Mouse (Mus musculus) liver, embryonic 14.5 days (tissue): ENCODE measurements around the gene Metap1d. TPM values are rescaled to one million over a fixed set of nuclear protein-coding genes. Genes with fewer than 3 reads are reported as not detected.

Experiments
- ATAC-seq: fragments of 200-750 bp; cut with Nextera tagmentation; 2 replicates; pipeline ENCODE4 v1.8.0; 2017; ENCODE audit warnings: moderate number of reproducible peaks, mild to moderate bottlenecking, moderate library complexity; ENCODE audit not compliant: insufficient read depth
- DNase-seq, 3 experiments: peaks; one replicate each; pipeline ENCODE4 v3.0.0-alpha.2; 2012 to 2013; ENCODE audit warnings: low read depth in 3 of 3, low spot score in 3 of 3
- H3K27ac ChIP-seq: fragments of 300-500 bp; sonication (generic); 2 replicates; pipeline ENCODE4 v1.5.1; 2014; ENCODE audit warnings: moderate library complexity, mild to moderate bottlenecking, control low read depth, inconsistent platforms
- H3K27me3 ChIP-seq: fragments of 300-500 bp; sonication (generic); 2 replicates; pipeline ENCODE4 v1.6.1; 2014; ENCODE audit warnings: mild to moderate bottlenecking, low read length, moderate library complexity; ENCODE audit not compliant: control insufficient read depth, insufficient read depth
- H3K36me3 ChIP-seq: fragments of 300-500 bp; sonication (generic); replicated peaks from 2 replicates; pipeline ENCODE4 v1.6.1; 2014; ENCODE audit warnings: low read depth; ENCODE audit not compliant: control insufficient read depth, insufficient read depth
- H3K4me1 ChIP-seq, 2 experiments: fragments of 200-500 bp in 1 of 2; fragments of 300-500 bp in 1 of 2; sonication (generic) in 1 of 2; replicated peaks; 2 replicates each; pipeline ENCODE4 v1.6.1; 2012 to 2014; ENCODE audit warnings: antibody characterized with exemption in 1 of 2, inconsistent platforms in 1 of 2, low read length in 1 of 2; ENCODE audit not compliant: control insufficient read depth in 2 of 2, insufficient read depth in 2 of 2
- H3K4me2 ChIP-seq: fragments of 300-500 bp; sonication (generic); 2 replicates; pipeline ENCODE4 v1.6.1; 2014; ENCODE audit warnings: low read depth, mild to moderate bottlenecking, control low read depth, moderate library complexity
- H3K4me3 ChIP-seq, 2 experiments: fragments of 200-500 bp in 1 of 2; fragments of 300-500 bp in 1 of 2; sonication (generic) in 1 of 2; 2 replicates each; pipeline ENCODE4 v1.5.1; 2012 to 2014; ENCODE audit warnings: low read depth in 2 of 2, low read length in 2 of 2, mild to moderate bottlenecking in 2 of 2, control low read depth in 1 of 2, inconsistent platforms in 1 of 2, moderate library complexity in 1 of 2; ENCODE audit not compliant: insufficient read depth in 1 of 2
- H3K9ac ChIP-seq: fragments of 300-500 bp; sonication (generic); replicated peaks from 2 replicates; pipeline ENCODE4 v1.6.1; 2014; ENCODE audit warnings: mild to moderate bottlenecking, control low read depth, moderate library complexity
- H3K9me3 ChIP-seq: fragments of 300-500 bp; sonication (generic); 2 replicates; pipeline ENCODE4 v1.6.1; 2016; ENCODE audit warnings: low read length, mixed read lengths; ENCODE audit not compliant: control insufficient read depth
- CTCF ChIP-seq: IDR thresholded peaks from 2 replicates; pipeline ENCODE4 v1.5.1; 2016; ENCODE audit warnings: antibody characterized with exemption, low read depth, control low read depth
- EP300 ChIP-seq: IDR thresholded peaks from 2 replicates; pipeline ENCODE4 v1.6.1; 2016; ENCODE audit warnings: antibody characterized with exemption, low read depth
- WGBS: fragments of 180-500 bp; shearing (Covaris S2); extraction: QIAGEN DNeasy Blood & Tissue Kit; methylation state at CpG from one replicate; pipeline ENCODE4 v1.1.7; 2014; ENCODE audit not compliant: insufficient replicate concordance; 5-methylcytosine and 5-hydroxymethylcytosine counted together
- polyA plus RNA-seq, 2 experiments: library from polyadenylated mRNA; depleted of rRNA in 1 of 2; stranded (reverse) in 1 of 2; unstranded in 1 of 2; fragments of >200 nt; fragmentation: Nextera tagmentation in 1 of 2; extraction: Ambion mirVana in 1 of 2; gene quantifications; 2 replicates each; pipeline versions ENCODE4 v1.2.1 to v1.2.3; 2012 to 2014

The Metap1d gene
- polyA plus RNA-seq, 2 experiments = 22.2 to 29.9 TPM

DNA sequence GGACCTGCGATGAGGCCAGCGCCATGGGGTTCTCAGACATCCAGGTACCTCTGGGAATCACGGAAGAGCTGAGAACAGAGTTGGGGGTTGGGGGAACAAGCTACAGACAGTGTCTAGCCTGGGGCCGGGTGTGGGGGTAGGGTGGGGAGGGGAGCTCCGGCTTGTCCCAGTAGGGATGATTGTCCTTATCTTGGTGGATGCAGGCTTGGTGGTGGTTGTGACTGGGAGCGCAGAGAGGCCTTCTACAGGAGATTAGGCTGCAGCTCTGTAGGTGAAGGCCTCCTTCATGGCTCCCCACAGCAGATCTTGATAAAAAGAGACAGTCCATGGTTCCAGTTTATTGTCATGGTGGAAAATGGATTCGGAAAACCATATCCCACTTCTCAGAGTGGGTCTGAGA, 8.5 kb downstream of the Metap1d start:
- WGBS = 16% methylated on average over 5 of the region's 7 CpGs
- peaks cover 49 to 55% of the 10 kb centered on the region in 2 experiments for H3K4me1 ChIP-seq
- H3K36me3 ChIP-seq = no peaks in the 10 kb centered on the region
- DNase-seq (peak; percentile 86 to 90 (median 88)), ATAC-seq (peak; percentile 99)
- no peak for TF ChIP-seq CTCF
- peak; percentile 93 for TF ChIP-seq EP300
- peak overlapping the region; percentile 70 for H3K4me2 ChIP-seq
- no peaks in the 10 kb centered on the region for H3K27me3 ChIP-seq
- no peaks in the 10 kb centered on the region for H3K9me3 ChIP-seq
- H3K27ac ChIP-seq = peak overlapping the region; percentile 92
- peak overlapping the region; percentile 61 for H3K9ac ChIP-seq
- H3K4me3 ChIP-seq = peak overlapping the region; percentile 35; a peak in 3 of 4 replicates

DNA sequence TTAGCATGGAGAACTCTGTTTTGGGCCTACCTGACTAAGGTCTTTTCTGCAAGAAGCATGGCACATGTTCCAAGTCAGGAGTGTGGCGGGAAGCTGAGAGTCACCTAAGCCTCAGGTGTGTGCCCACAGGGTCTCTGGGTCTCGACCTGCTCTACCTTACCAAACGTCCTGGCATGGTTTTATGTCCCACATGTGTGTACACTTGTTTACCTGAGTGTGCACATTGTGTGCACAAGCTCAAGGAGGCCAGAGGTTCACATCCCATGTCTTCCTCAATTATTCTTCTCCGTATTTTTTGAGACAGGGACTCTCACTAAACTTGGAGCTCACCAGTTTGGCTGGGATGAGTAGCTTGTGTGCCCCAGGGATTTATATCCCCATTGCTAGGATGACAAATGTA, 9.0 kb downstream of the Metap1d start:
- WGBS = 44% methylated on average over 4 of the region's 4 CpGs
- Histone ChIP-seq H3K4me1 (peaks cover 49 to 55% of the 10 kb centered on the region in 2 experiments), H3K9ac (peak overlapping the region; percentile 61), H3K36me3 (no peaks in the 10 kb centered on the region), H3K4me3 (peak overlapping the region; percentile 16 to 35; a peak in 3 of 4 replicates), H3K27me3 (no peaks in the 10 kb centered on the region), H3K4me2 (peak overlapping the region; percentile 70), H3K27ac (peak overlapping the region; percentile 92), H3K9me3 (no peaks in the 10 kb centered on the region)
- ATAC-seq (peak; percentile 5; the same call in 1 of the 2 replicates), DNase-seq (no peak)
- no peak for TF ChIP-seq CTCF
- TF ChIP-seq EP300 = no peak

DNA sequence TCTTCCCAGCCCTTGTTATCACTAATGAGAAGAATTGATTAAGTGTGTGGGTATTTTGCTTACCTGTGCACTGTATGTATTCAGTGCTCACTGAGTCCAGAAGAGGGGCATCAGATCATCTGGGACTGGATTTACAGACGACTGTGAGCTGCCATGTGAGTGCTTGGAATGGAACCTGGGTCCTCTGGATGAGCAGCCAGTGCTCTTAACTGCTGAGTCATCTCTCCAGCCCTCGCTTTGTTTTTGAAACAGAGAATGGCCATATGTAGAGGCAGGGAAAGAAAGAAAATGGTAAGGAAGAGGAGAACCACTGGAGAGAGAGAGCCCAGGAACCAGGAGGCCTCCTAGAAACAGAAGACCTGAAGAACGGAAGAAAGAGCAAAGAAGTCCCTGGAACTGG, 9.5 kb downstream of the Metap1d start:
- peaks cover 49 to 59% of the 10 kb centered on the region in 2 experiments for H3K4me1 ChIP-seq
- peak overlapping the region; percentile 61 for H3K9ac ChIP-seq
- no peak for DNase-seq

DNA sequence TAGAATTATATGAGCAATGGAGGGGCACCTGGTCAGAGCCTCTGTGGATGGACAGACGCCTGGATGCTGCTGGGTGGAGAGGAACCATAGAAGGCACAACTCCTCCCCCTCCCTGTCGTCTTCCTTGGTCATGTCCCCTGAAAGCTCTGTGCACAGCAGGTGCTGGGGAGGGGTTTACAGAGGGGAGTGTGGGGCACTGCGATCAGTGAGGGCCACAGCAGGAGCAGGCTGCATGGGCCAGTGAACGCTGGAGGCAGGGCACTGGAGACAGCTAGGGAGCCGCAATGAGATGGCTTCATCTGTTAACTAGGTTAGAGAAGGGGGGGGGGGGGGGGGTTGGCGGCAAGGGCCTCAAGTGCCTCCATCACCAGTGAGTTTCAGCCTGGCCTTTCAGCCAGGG, 13.0 kb downstream of the Metap1d start:
- H3K27me3 ChIP-seq = no peaks in the 10 kb centered on the region
- WGBS = 50% methylated on average over 6 of the region's 6 CpGs
- TF ChIP-seq EP300 (no peak), CTCF (no peak)
- H3K9ac ChIP-seq = no peak overlapping the region
- H3K4me2 ChIP-seq = no peak overlapping the region
- no peaks in the 10 kb centered on the region for H3K9me3 ChIP-seq
- H3K36me3 ChIP-seq = no peaks in the 10 kb centered on the region
- ATAC-seq (no peak), DNase-seq (no peak)
- no peak overlapping the region for H3K27ac ChIP-seq
- no peak overlapping the region for H3K4me3 ChIP-seq
- H3K4me1 ChIP-seq = peaks cover 24 to 39% of the 10 kb centered on the region in 2 experiments

More for the DNA sequence above, 9.5 kb downstream of the Metap1d start:
- H3K36me3 ChIP-seq = no peaks in the 10 kb centered on the region
- ATAC-seq = no peak
- H3K4me2 ChIP-seq = peak overlapping the region; percentile 70
- peak overlapping the region; percentile 92 for H3K27ac ChIP-seq
- no peak overlapping the region for H3K4me3 ChIP-seq
- no peaks in the 10 kb centered on the region for H3K27me3 ChIP-seq
- no peak for TF ChIP-seq CTCF
- TF ChIP-seq EP300 = no peak
- WGBS = 50% methylated on average over 3 of the region's 3 CpGs
- no peaks in the 10 kb centered on the region for H3K9me3 ChIP-seq

DNA sequence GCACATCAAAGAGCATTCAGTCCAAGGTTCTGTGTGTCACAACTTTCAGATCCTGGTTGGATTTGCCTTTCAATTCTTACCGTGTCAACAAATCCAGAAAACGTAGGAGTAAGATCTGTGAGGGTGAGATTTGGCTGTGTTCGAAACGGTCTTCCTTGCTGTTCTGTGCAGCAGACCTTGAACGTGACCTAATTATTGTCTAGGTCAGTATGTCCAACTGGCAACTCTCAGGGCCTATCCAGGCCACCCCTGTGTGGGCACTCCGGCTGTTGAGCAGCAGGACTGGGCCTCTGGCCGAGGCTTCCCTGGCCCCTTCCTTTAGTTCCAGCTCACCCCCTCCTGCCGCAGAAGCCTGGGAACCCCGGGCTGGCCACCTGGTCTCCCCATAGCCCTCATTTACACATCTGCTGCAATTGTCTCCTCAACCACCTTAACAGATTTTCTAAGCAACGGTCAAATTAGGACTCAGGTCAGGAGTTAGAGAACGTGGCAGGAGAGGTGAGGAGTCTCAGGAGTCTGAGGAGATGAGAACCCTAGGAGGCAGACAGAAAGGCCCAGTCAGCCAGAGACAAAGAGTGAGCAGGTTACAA, 13.9 kb downstream of the Metap1d start:
- 80% methylated on average over 11 of the region's 11 CpGs for WGBS
- Histone ChIP-seq H3K4me3 (no peak overlapping the region), H3K36me3 (no peaks in the 10 kb centered on the region), H3K4me1 (peaks cover 23 to 40% of the 10 kb centered on the region in 2 experiments), H3K9ac (no peak overlapping the region), H3K27ac (no peak overlapping the region), H3K27me3 (no peaks in the 10 kb centered on the region), H3K9me3 (no peaks in the 10 kb centered on the region), H3K4me2 (no peak overlapping the region)
- ATAC-seq (no peak), DNase-seq (no peak)
- no peak for TF ChIP-seq EP300
- no peak for TF ChIP-seq CTCF
